Mouse (Mus musculus): ENCODE data around the gene Srgap2. TPM values are rescaled to one million over a fixed set of nuclear protein-coding genes. Genes with fewer than 3 reads are reported as not detected.
A peak's percentile ranks its signal among the peaks of the same experiment; 100 is the strongest.

The Srgap2 gene
- polyA plus RNA-seq, 1 experiment from 2014 or later = 17.1 TPM

- no peaks in the 10 kb centered on the region for H3K36me3 ChIP-seq
- peak overlapping the region; percentile 84 for H3K9ac ChIP-seq (replicated peaks)
- H3K27ac ChIP-seq = peak overlapping the region; percentile 96
- H3K4me3 ChIP-seq (replicated peaks) = peak overlapping the region; percentile 82
- no peaks in the 10 kb centered on the region for H3K9me3 ChIP-seq
- H3K4me1 ChIP-seq (replicated peaks) = peaks cover 56% of the 10 kb centered on the region
- WGBS = under 1% methylated on average over 26 of the region's 26 CpGs
- no peaks in the 10 kb centered on the region for H3K27me3 ChIP-seq
- peak overlapping the region; percentile 97 for H3K4me2 ChIP-seq
- ATAC-seq (ENCODE audit: insufficient number of reproducible peaks, insufficient read depth, low FRiP score, low TSS enrichment, low read depth) = no peak
These were observed 2.0 kb downstream of the Srgap2 start for GRCm38 (mm10) chr1:131525101-131525585.

- Histone ChIP-seq H3K27me3 (no peaks in the 10 kb centered on the region), H3K4me2 (peak overlapping the region; percentile 97), H3K9me3 (no peaks in the 10 kb centered on the region), H3K36me3 (no peaks in the 10 kb centered on the region), H3K4me3 (replicated peaks) (peak overlapping the region; percentile 82), H3K9ac (replicated peaks) (no peak overlapping the region), H3K27ac (no peak overlapping the region), H3K4me1 (replicated peaks) (peaks cover 43% of the 10 kb centered on the region)
- WGBS = 41% methylated on average over 3 of the region's 3 CpGs
- no peak for ATAC-seq (ENCODE audit: insufficient number of reproducible peaks, insufficient read depth, low FRiP score, low TSS enrichment, low read depth)
These were observed 3.4 kb downstream of the Srgap2 start for GRCm38 (mm10) chr1:131523794-131524193.

DNA sequence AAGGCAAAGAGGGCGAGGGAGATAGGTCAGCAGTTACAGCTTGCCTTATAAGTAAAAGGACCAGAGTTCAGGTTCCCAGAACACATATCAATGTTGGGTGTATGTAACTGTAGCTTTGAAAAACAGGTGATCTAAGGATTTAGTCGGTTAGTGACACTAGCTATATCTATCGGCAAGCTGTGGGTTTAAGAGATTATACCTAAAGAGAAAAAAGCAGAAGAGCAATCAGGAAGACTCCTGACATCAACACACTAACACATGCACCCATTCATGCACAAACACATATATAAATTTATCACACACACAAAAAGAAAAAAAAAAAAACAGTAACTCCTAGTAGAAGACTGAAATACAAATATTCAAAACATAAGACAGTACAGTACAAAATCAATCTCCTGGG lies 10.6 kb downstream of the Srgap2 start:
- Histone ChIP-seq H3K9me3 (no peaks in the 10 kb centered on the region), H3K27ac (no peak overlapping the region), H3K27me3 (no peaks in the 10 kb centered on the region), H3K4me2 (no peak overlapping the region), H3K4me3 (replicated peaks) (no peak overlapping the region), H3K4me1 (replicated peaks) (0 out of 2 replicates have a peak, but pooled peaks cover 2% of the 10 kb centered on the region), H3K36me3 (no peaks in the 10 kb centered on the region), H3K9ac (replicated peaks) (no peak overlapping the region)
- ATAC-seq (ENCODE audit: insufficient number of reproducible peaks, insufficient read depth, low FRiP score, low TSS enrichment, low read depth) = no peak
- 86% methylated on average over 3 of the region's 3 CpGs for WGBS

GRCm38 (mm10) chr1:131514197-131514596 lies 13.0 kb downstream of the Srgap2 start:
- no peak for ATAC-seq (ENCODE audit: insufficient number of reproducible peaks, insufficient read depth, low FRiP score, low TSS enrichment, low read depth)
- no peak overlapping the region for H3K9ac ChIP-seq (replicated peaks)
- no peaks in the 10 kb centered on the region for H3K27me3 ChIP-seq
- 0 out of 2 replicates have a peak, but pooled peaks cover 5% of the 10 kb centered on the region for H3K36me3 ChIP-seq
- 62% methylated on average over 1 of the region's 1 CpGs for WGBS
- no peak overlapping the region for H3K4me3 ChIP-seq (replicated peaks)
- no peak overlapping the region for H3K27ac ChIP-seq
- no peak overlapping the region for H3K4me2 ChIP-seq
- H3K9me3 ChIP-seq = no peaks in the 10 kb centered on the region
- H3K4me1 ChIP-seq (replicated peaks) = no peaks in the 10 kb centered on the region

- no peak overlapping the region for H3K4me2 ChIP-seq
- no peaks in the 10 kb centered on the region for H3K9me3 ChIP-seq
- no peak for ATAC-seq (ENCODE audit: insufficient number of reproducible peaks, insufficient read depth, low FRiP score, low TSS enrichment, low read depth)
- H3K27me3 ChIP-seq = no peaks in the 10 kb centered on the region
- H3K4me3 ChIP-seq (replicated peaks) = no peak overlapping the region
- no peak overlapping the region for H3K9ac ChIP-seq (replicated peaks)
- H3K36me3 ChIP-seq = 0 out of 2 replicates have a peak, but pooled peaks cover 5% of the 10 kb centered on the region
- no peaks in the 10 kb centered on the region for H3K4me1 ChIP-seq (replicated peaks)
- H3K27ac ChIP-seq = no peak overlapping the region
- WGBS = 94% methylated on average over 2 of the region's 2 CpGs
These were observed 14.0 kb downstream of the Srgap2 start for GRCm38 (mm10) chr1:131513136-131513535.

- 89% methylated on average over 3 of the region's 3 CpGs for WGBS
- Histone ChIP-seq H3K27me3 (no peaks in the 10 kb centered on the region), H3K36me3 (0 out of 2 replicates have a peak, but pooled peaks cover 5% of the 10 kb centered on the region), H3K9ac (replicated peaks) (no peak overlapping the region), H3K9me3 (no peaks in the 10 kb centered on the region), H3K4me2 (no peak overlapping the region), H3K4me1 (replicated peaks) (no peaks in the 10 kb centered on the region), H3K4me3 (replicated peaks) (no peak overlapping the region), H3K27ac (no peak overlapping the region)
- no peak for ATAC-seq (ENCODE audit: insufficient number of reproducible peaks, insufficient read depth, low FRiP score, low TSS enrichment, low read depth)
These were observed 15.3 kb downstream of the Srgap2 start for GRCm38 (mm10) chr1:131511661-131512500.

DNA sequence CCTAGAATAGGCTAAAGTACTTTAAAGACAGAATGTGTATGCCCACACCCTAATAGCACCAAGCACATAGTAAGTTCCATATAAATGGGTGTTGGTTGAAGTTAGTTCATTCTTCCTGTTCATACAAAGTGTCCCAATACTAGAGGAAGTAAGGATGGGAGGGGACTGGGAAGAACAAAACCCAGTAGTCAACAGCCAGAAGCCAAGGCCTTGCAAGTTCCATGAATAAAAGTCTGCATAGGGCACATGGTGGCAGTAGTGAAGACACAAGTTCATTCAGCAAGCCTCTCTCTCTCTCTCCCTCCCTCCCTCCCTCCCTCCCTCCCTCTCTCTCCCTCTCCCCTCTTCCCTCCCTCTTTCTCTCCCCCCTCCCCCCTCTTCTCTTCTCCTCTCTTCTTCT lies 16.0 kb downstream of the Srgap2 start:
- 0 out of 2 replicates have a peak, but pooled peaks cover 5% of the 10 kb centered on the region for H3K36me3 ChIP-seq

DNA sequence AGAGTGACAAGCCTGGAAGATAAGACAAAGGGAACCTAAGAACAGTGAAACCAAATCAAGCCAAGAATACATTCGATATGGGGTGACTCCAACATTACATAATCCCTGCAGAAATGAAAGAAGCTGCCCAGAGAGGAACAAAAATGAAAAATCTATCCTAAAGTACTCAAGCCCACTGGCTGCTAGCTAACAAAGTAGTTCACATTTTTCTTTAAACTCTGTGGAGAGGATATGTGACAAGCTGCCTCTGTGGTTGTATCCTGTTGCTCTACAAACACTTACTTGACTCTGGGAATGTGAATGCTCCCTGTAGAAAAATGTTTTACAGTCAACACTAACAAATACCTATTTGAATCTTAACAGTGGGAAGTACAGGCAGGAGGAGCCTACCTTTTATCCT lies 25.5 kb downstream of the Srgap2 start:
- WGBS = 89% methylated on average over 1 of the region's 1 CpGs
- no peaks in the 10 kb centered on the region for H3K9me3 ChIP-seq
- no peak overlapping the region for H3K4me2 ChIP-seq
- ATAC-seq (ENCODE audit: insufficient number of reproducible peaks, insufficient read depth, low FRiP score, low TSS enrichment, low read depth) = no peak
- no peaks in the 10 kb centered on the region for H3K27me3 ChIP-seq
- H3K36me3 ChIP-seq = no peaks in the 10 kb centered on the region
- H3K27ac ChIP-seq = no peak overlapping the region
- H3K4me3 ChIP-seq (replicated peaks) = no peak overlapping the region
- H3K4me1 ChIP-seq (replicated peaks) = no peaks in the 10 kb centered on the region
- no peak overlapping the region for H3K9ac ChIP-seq (replicated peaks)

More for the DNA sequence above, 16.0 kb downstream of the Srgap2 start:
- Histone ChIP-seq H3K4me3 (replicated peaks) (no peak overlapping the region), H3K27me3 (no peaks in the 10 kb centered on the region), H3K9ac (replicated peaks) (no peak overlapping the region), H3K27ac (no peak overlapping the region), H3K4me1 (replicated peaks) (no peaks in the 10 kb centered on the region), H3K4me2 (no peak overlapping the region), H3K9me3 (no peaks in the 10 kb centered on the region)
- ATAC-seq (ENCODE audit: insufficient number of reproducible peaks, insufficient read depth, low FRiP score, low TSS enrichment, low read depth) = no peak

GRCm38 (mm10) chr1:131498231-131498630 lies 28.9 kb downstream of the Srgap2 start:
- Histone ChIP-seq H3K27me3 (no peaks in the 10 kb centered on the region), H3K36me3 (no peaks in the 10 kb centered on the region), H3K4me1 (replicated peaks) (no peaks in the 10 kb centered on the region; the same call in 1 of the 2 replicates), H3K27ac (no peak overlapping the region), H3K4me3 (replicated peaks) (no peak overlapping the region), H3K9me3 (no peaks in the 10 kb centered on the region), H3K9ac (replicated peaks) (no peak overlapping the region), H3K4me2 (no peak overlapping the region)
- WGBS = 84% methylated on average over 1 of the region's 1 CpGs
- ATAC-seq (ENCODE audit: insufficient number of reproducible peaks, insufficient read depth, low FRiP score, low TSS enrichment, low read depth) = no peak

- Histone ChIP-seq H3K27me3 (no peaks in the 10 kb centered on the region), H3K4me1 (replicated peaks) (peaks cover 6% of the 10 kb centered on the region; the same call in 1 of the 2 replicates), H3K4me3 (replicated peaks) (no peak overlapping the region), H3K9me3 (no peaks in the 10 kb centered on the region), H3K27ac (no peak overlapping the region), H3K9ac (replicated peaks) (no peak overlapping the region), H3K36me3 (no peaks in the 10 kb centered on the region), H3K4me2 (no peak overlapping the region)
- 88% methylated on average over 4 of the region's 4 CpGs for WGBS
- ATAC-seq (ENCODE audit: insufficient number of reproducible peaks, insufficient read depth, low FRiP score, low TSS enrichment, low read depth) = no peak
These were observed 32.9 kb downstream of the Srgap2 start for GRCm38 (mm10) chr1:131493966-131494898.

DNA sequence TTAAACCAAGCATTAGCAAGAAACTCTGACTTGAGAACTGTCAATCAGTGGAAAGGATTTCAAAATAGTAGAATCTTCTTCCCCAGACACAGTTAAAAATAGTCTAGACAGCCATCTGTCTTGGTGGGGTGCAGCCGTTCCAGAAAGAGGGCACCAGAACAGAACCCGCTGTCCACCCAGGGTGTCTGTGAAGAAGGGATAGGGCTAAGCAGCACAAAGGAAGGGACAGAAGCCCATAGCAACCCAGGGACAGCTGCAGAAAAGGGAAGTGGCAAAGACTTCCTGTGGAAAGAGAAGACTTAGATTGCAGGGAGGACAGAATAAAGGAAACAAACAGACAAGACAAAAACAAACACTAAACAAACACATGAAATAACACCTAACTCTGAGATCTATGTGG lies 34.8 kb downstream of the Srgap2 start:
- Histone ChIP-seq H3K9me3 (no peaks in the 10 kb centered on the region), H3K4me1 (replicated peaks) (peaks cover 6% of the 10 kb centered on the region; the same call in 1 of the 2 replicates), H3K4me3 (replicated peaks) (no peak overlapping the region), H3K9ac (replicated peaks) (no peak overlapping the region), H3K36me3 (no peaks in the 10 kb centered on the region), H3K4me2 (no peak overlapping the region), H3K27me3 (no peaks in the 10 kb centered on the region), H3K27ac (no peak overlapping the region)
- no peak for ATAC-seq (ENCODE audit: insufficient number of reproducible peaks, insufficient read depth, low FRiP score, low TSS enrichment, low read depth)
- 75% methylated on average over 2 of the region's 2 CpGs for WGBS

Data from limb, embryonic 12.5 days (tissue).